In the genomic region with DNA sequence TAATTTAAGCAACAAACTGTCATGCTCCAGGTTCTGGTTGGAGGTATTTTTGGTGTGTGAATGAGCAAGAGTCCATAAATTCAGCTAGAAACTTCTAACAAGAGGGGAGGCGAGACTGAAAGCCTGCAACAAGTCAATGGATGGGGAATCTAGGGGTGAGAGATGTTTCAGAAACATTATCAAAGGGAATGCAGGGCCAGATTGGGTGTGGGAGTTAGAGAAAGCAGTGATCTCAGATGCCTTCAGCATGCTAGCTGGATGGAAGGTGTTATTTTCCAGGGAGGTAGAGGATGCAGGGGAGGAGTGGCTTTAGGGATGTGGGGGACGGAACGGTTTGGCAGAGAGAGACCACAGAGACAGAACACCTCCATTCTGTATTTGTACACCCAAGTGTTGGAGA, we compare ENCODE assay signal across 21 mouse cellular contexts.
DNase-seq lines count a peak whose midpoint lies in the region; ATAC-seq lines count a peak whose summit lies in the region.
"Had no signal": no experiment of that assay in that cellular context is flagged by ENCODE, and none has a peak within 500 bp of the region (broad histone marks: within the 10 kb centered on the region; RNA-seq: fewer than 3 reads in every experiment).

No protein-coding gene starts in this region.

- peak; percentile 98 for ATAC-seq in frontal cortex, adult (ENCODE audit: low TSS enrichment)
- no peak for ATAC-seq in granulocyte monocyte progenitor cell, adult 5-6 weeks (replicated peaks; ENCODE audit: poor library complexity, severe bottlenecking)
- ATAC-seq: activated CD4-positive, CD25-positive, alpha-beta regulatory T cell, adult 4 months; forebrain, embryonic 16.5 days; liver, embryonic 12.5 days; midbrain, embryonic 15.5 days; Patski had no signal

- DNase-seq in frontal cortex, postnatal 14 days (ENCODE audit: low spot score in 2 of 2), result no peak
- DNase-seq in left cerebral cortex, adult 11 months (ENCODE audit: low spot score), result peak; percentile 15
- DNase-seq in left cerebral cortex, postnatal 10 days (ENCODE audit: extremely low spot score in 1 of 2, low spot score in 2 of 2), result no peak
- DNase-seq in layer of hippocampus, adult 9-11 months, result peak; percentile 49
- peak; percentile 50 to 64 for DNase-seq in left cerebral cortex, postnatal 36 days (ENCODE audit: low spot score in 2 of 2)
- DNase-seq in adrenal gland, adult 2 months, result no peak
- DNase-seq: adrenal gland, postnatal 14 days; cerebellum, adult 11-12 months; cerebellum, postnatal 25 days; gastrocnemius, postnatal 14 days; kidney, adult 18-20 months; kidney, postnatal 14 days; lung, adult 2 months; thymus, postnatal 36 days had no signal

- intact Hi-C loops in left cerebral cortex, postnatal 10 days (cut with DNase I), result no loop called here
- intact Hi-C loops in left cerebral cortex, postnatal 36 days (cut with DNase I), result no loop called here

Comparison
In these comparisons a context has a peak if more than half of its experiments do, and no peak if none do; other contexts are left out.
1. DNase-seq: peak in left cerebral cortex, adult 11 months (single experiment), layer of hippocampus, adult 9-11 months (single experiment) and left cerebral cortex, postnatal 36 days (2 of 2); none in frontal cortex, postnatal 14 days (0 of 2), left cerebral cortex, postnatal 10 days (0 of 2) and adrenal gland, adult 2 months (single experiment).